Mouse (Mus musculus): ENCODE results near the gene Nps. TPM values are rescaled to one million over a fixed set of nuclear protein-coding genes. Genes with fewer than 3 reads are reported as not detected.

Nps gene
- not detected for polyA plus RNA-seq (2017; shearing (Covaris generic))

GRCm38 (mm10) chr7:135258053-135258753, at the start of gene Nps:
Nps (plus strand) TSS chr7:135258703.

Other genes starting within 250 kb of the Nps start
- not detected for gene Foxi2, start 151.6 kb downstream of the Nps start, polyA plus RNA-seq (2017; shearing (Covaris generic))

Measured in naive thymus-derived CD4-positive, alpha-beta T cell, adult 5 months (primary cell).